Mouse (Mus musculus) T-cell, adult 2 months (primary cell): ENCODE results near the gene Vax2.

Experiments
- DNase-seq: peaks from one replicate; pipeline ENCODE4 v3.0.0; 2022; ENCODE audit warnings: low spot score

Gene Vax2

GRCm38 (mm10) chr6:83762880-83763431 lies 51.9 kb downstream of the Vax2 start:
- DNase-seq = peak; percentile 24

GRCm38 (mm10) chr6:83766982-83767381 lies 55.9 kb downstream of the Vax2 start:
- DNase-seq = no peak

GRCm38 (mm10) chr6:83768485-83768884 lies 57.4 kb downstream of the Vax2 start:
- DNase-seq = no peak

- DNase-seq = no peak
Observed at GRCm38 (mm10) chr6:83774126-83774525, 63.1 kb downstream of the Vax2 start.

GRCm38 (mm10) chr6:83774781-83775563 lies 63.9 kb downstream of the Vax2 start:
- peak; percentile 13 for DNase-seq

GRCm38 (mm10) chr6:83775638-83776293 lies 64.7 kb downstream of the Vax2 start, which contains the start of gene Tex261:
Gene Tex261 (minus strand): TSS chr6:83775813.
- DNase-seq = peak; percentile 88

- DNase-seq = no peak
Observed at GRCm38 (mm10) chr6:83778306-83778705, 67.2 kb downstream of the Vax2 start.

- DNase-seq = peak; percentile 58
Observed at GRCm38 (mm10) chr6:83779026-83779425, 68.0 kb downstream of the Vax2 start.

- no peak for DNase-seq
Observed at GRCm38 (mm10) chr6:83786426-83786825, 75.4 kb downstream of the Vax2 start.
